Mouse (Mus musculus): ENCODE results near the gene Slc28a2. TPM values are rescaled to one million over a fixed set of nuclear protein-coding genes. Genes with fewer than 3 reads are reported as not detected.
"Not testable (repeated sequence)": the region's sequence is repeated elsewhere in the genome, so short reads cannot be mapped to it uniquely, and the experiment has no call there.

The Slc28a2 gene
- 0.46 and 0.55 TPM in 2 replicates for polyA plus RNA-seq (2015; fragmentation: Nextera tagmentation; extraction: Ambion mirVana)

- not testable (repeated sequence) for H3K4me1 ChIP-seq (replicated peaks; ENCODE audit: insufficient read depth, low read length); H3K27ac ChIP-seq; H3K4me2 ChIP-seq (ENCODE audit: low read length); ATAC-seq (replicated peaks; ENCODE audit: low FRiP score, low read depth); H3K9ac ChIP-seq (ENCODE audit: low read depth, low read length); DNase-seq (ENCODE audit: low spot score); H3K4me3 ChIP-seq (replicated peaks; ENCODE audit: low read depth, low read length); H3K27me3 ChIP-seq (ENCODE audit: insufficient read depth, low read length); H3K9me3 ChIP-seq (replicated peaks; ENCODE audit: low read length); H3K36me3 ChIP-seq (ENCODE audit: insufficient read depth, low read length)
- WGBS, result 41% methylated on average over 3 of the region's 3 CpGs
Observed at GRCm38 (mm10) chr2:122426200-122426599, at the start of gene Slc28a2. Gene Slc28a2 (plus strand): TSS chr2:122426477.

GRCm38 (mm10) chr2:122377215-122377674, 49.0 kb upstream of the Slc28a2 start:
- peak overlapping the region; percentile 75 for H3K27ac ChIP-seq
- H3K27me3 ChIP-seq (ENCODE audit: insufficient read depth, low read length), result no peaks in the 10 kb centered on the region
- DNase-seq (ENCODE audit: low spot score) (peak; percentile 97), ATAC-seq (replicated peaks; ENCODE audit: low FRiP score, low read depth) (peak; percentile 87)
- H3K4me1 ChIP-seq (replicated peaks; ENCODE audit: insufficient read depth, low read length), result 0 out of 2 replicates have a peak, but pooled peaks cover 5% of the 10 kb centered on the region
- H3K9me3 ChIP-seq (replicated peaks; ENCODE audit: low read length), result no peaks in the 10 kb centered on the region
- H3K4me2 ChIP-seq (ENCODE audit: low read length), result peak overlapping the region; percentile 51
- peak overlapping the region; percentile 62; the same call in 1 of the 2 replicates for H3K9ac ChIP-seq (ENCODE audit: low read depth, low read length)
- peak overlapping the region; percentile 48 for H3K4me3 ChIP-seq (replicated peaks; ENCODE audit: low read depth, low read length)
- TF ChIP-seq CTCF (IDR thresholded peaks at IDR 0.05; ENCODE audit: low read depth), result no peak
- WGBS, result under 1% methylated on average over 28 of the region's 28 CpGs
- no peaks in the 10 kb centered on the region for H3K36me3 ChIP-seq (ENCODE audit: insufficient read depth, low read length)

- no peaks in the 10 kb centered on the region for H3K36me3 ChIP-seq (ENCODE audit: insufficient read depth, low read length)
- WGBS, result under 1% methylated on average over 26 of the region's 26 CpGs
- no peaks in the 10 kb centered on the region for H3K9me3 ChIP-seq (replicated peaks; ENCODE audit: low read length)
- peak; percentile 84 for ATAC-seq (replicated peaks; ENCODE audit: low FRiP score, low read depth)
- peak; percentile 68 for DNase-seq (ENCODE audit: low spot score)
- peak overlapping the region; percentile 48 for H3K4me3 ChIP-seq (replicated peaks; ENCODE audit: low read depth, low read length)
- H3K9ac ChIP-seq (ENCODE audit: low read depth, low read length), result peak overlapping the region; percentile 62
- peak overlapping the region; percentile 49 for H3K4me2 ChIP-seq (ENCODE audit: low read length)
- H3K4me1 ChIP-seq (replicated peaks; ENCODE audit: insufficient read depth, low read length), result 0 out of 2 replicates have a peak, but pooled peaks cover 5% of the 10 kb centered on the region
- peak overlapping the region; percentile 75 for H3K27ac ChIP-seq
- H3K27me3 ChIP-seq (ENCODE audit: insufficient read depth, low read length), result no peaks in the 10 kb centered on the region
- no peak for TF ChIP-seq CTCF (IDR thresholded peaks at IDR 0.05; ENCODE audit: low read depth)
Observed at GRCm38 (mm10) chr2:122377751-122378246, 48.5 kb upstream of the Slc28a2 start.

GRCm38 (mm10) chr2:122378421-122379291, 47.6 kb upstream of the Slc28a2 start:
- Histone ChIP-seq H3K4me3 (replicated peaks; ENCODE audit: low read depth, low read length) (peak overlapping the region; percentile 48; the same call in 1 of the 2 replicates), H3K4me2 (ENCODE audit: low read length) (peak overlapping the region; percentile 49), H3K27me3 (ENCODE audit: insufficient read depth, low read length) (no peaks in the 10 kb centered on the region), H3K9ac (ENCODE audit: low read depth, low read length) (no peak overlapping the region), H3K9me3 (replicated peaks; ENCODE audit: low read length) (no peaks in the 10 kb centered on the region), H3K4me1 (replicated peaks; ENCODE audit: insufficient read depth, low read length) (0 out of 2 replicates have a peak, but pooled peaks cover 5% of the 10 kb centered on the region), H3K36me3 (ENCODE audit: insufficient read depth, low read length) (no peaks in the 10 kb centered on the region), H3K27ac (no peak overlapping the region; the same call in 1 of the 2 replicates)
- ATAC-seq (replicated peaks; ENCODE audit: low FRiP score, low read depth) (no peak), DNase-seq (ENCODE audit: low spot score) (peak; percentile 90)
- 17% methylated on average over 8 of the region's 8 CpGs for WGBS
- TF ChIP-seq CTCF (IDR thresholded peaks at IDR 0.05; ENCODE audit: low read depth), result peak; percentile 73

- Histone ChIP-seq H3K36me3 (ENCODE audit: insufficient read depth, low read length) (no peaks in the 10 kb centered on the region), H3K4me3 (replicated peaks; ENCODE audit: low read depth, low read length) (no peak overlapping the region), H3K9ac (ENCODE audit: low read depth, low read length) (no peak overlapping the region), H3K4me2 (ENCODE audit: low read length) (no peak overlapping the region), H3K27ac (no peak overlapping the region), H3K27me3 (ENCODE audit: insufficient read depth, low read length) (no peaks in the 10 kb centered on the region), H3K4me1 (replicated peaks; ENCODE audit: insufficient read depth, low read length) (0 out of 2 replicates have a peak, but pooled peaks cover 5% of the 10 kb centered on the region), H3K9me3 (replicated peaks; ENCODE audit: low read length) (no peaks in the 10 kb centered on the region)
- no peak for TF ChIP-seq CTCF (IDR thresholded peaks at IDR 0.05; ENCODE audit: low read depth)
- 38% methylated on average over 2 of the region's 2 CpGs for WGBS
- ATAC-seq (replicated peaks; ENCODE audit: low FRiP score, low read depth) (no peak), DNase-seq (ENCODE audit: low spot score) (no peak)
Observed at GRCm38 (mm10) chr2:122379292-122379650, 47.0 kb upstream of the Slc28a2 start.

GRCm38 (mm10) chr2:122380768-122381311, 45.4 kb upstream of the Slc28a2 start:
- Histone ChIP-seq H3K9ac (ENCODE audit: low read depth, low read length) (no peak overlapping the region), H3K27ac (no peak overlapping the region), H3K9me3 (replicated peaks; ENCODE audit: low read length) (no peaks in the 10 kb centered on the region), H3K36me3 (ENCODE audit: insufficient read depth, low read length) (no peaks in the 10 kb centered on the region), H3K4me1 (replicated peaks; ENCODE audit: insufficient read depth, low read length) (no peaks in the 10 kb centered on the region), H3K4me2 (ENCODE audit: low read length) (peak overlapping the region; percentile 48), H3K4me3 (replicated peaks; ENCODE audit: low read depth, low read length) (peak overlapping the region; percentile 18; the same call in 1 of the 2 replicates), H3K27me3 (ENCODE audit: insufficient read depth, low read length) (no peaks in the 10 kb centered on the region)
- 13% methylated on average over 11 of the region's 11 CpGs for WGBS
- ATAC-seq (replicated peaks; ENCODE audit: low FRiP score, low read depth) (no peak), DNase-seq (ENCODE audit: low spot score) (peak; percentile 89)
- TF ChIP-seq CTCF (IDR thresholded peaks at IDR 0.05; ENCODE audit: low read depth), result peak; percentile 84
